Mouse (Mus musculus): ENCODE measurements around the gene B230118H07Rik. TPM values are rescaled to one million over a fixed set of nuclear protein-coding genes. Genes with fewer than 3 reads are reported as not detected.

The B230118H07Rik gene
- total RNA-seq, 2 experiments from 2014 or later, result 28.6 to 30.2 TPM

GRCm38 (mm10) chr2:101628297-101629236, 20.8 kb downstream of the B230118H07Rik start:
- TF ChIP-seq CTCF (IDR thresholded peaks at IDR 0.05), result peak; percentile 16

GRCm38 (mm10) chr2:101627227-101627626, 22.1 kb downstream of the B230118H07Rik start:
- intact Hi-C loops (cut with DNase I), result no loop called here
- no peak for DNase-seq (ENCODE audit: extremely low spot score in 1 of 2, low spot score in 2 of 2)
- Histone ChIP-seq H3K4me3 (no peak overlapping the region), H3K27ac (no peak overlapping the region)
- no peak for TF ChIP-seq CTCF (IDR thresholded peaks at IDR 0.05)

More at GRCm38 (mm10) chr2:101628297-101629236, 20.8 kb downstream of the B230118H07Rik start:
- H3K27ac ChIP-seq, result peak overlapping the region; percentile 94
- peak overlapping the region; percentile 87 for H3K4me3 ChIP-seq
- peak; percentile 73 to 83 for DNase-seq (ENCODE audit: extremely low spot score in 1 of 2, low spot score in 2 of 2)
- intact Hi-C loops (cut with DNase I), result no loop called here

- no peak for TF ChIP-seq CTCF (IDR thresholded peaks at IDR 0.05)
- Histone ChIP-seq H3K4me3 (no peak within 1 kb of the TSS), H3K27ac (no peak within 1 kb of the TSS)
- intact Hi-C loops (cut with DNase I), result no loop called here
- no peak for DNase-seq (ENCODE audit: extremely low spot score in 1 of 2, low spot score in 2 of 2)
Measured at GRCm38 (mm10) chr2:101624526-101624925, 24.8 kb downstream of the B230118H07Rik start, which contains the start of gene Rag2. Rag2 (plus strand) TSS chr2:101624718.

GRCm38 (mm10) chr2:101624011-101624410, 25.3 kb downstream of the B230118H07Rik start:
- intact Hi-C loops (cut with DNase I), result no loop called here
- no peak for TF ChIP-seq CTCF (IDR thresholded peaks at IDR 0.05)
- DNase-seq (ENCODE audit: extremely low spot score in 1 of 2, low spot score in 2 of 2), result no peak
- Histone ChIP-seq H3K27ac (no peak overlapping the region), H3K4me3 (no peak overlapping the region)

- Histone ChIP-seq H3K4me3 (no peak overlapping the region), H3K27ac (no peak overlapping the region)
- no peak for DNase-seq (ENCODE audit: extremely low spot score in 1 of 2, low spot score in 2 of 2)
- intact Hi-C loops (cut with DNase I), result no loop called here
- no peak for TF ChIP-seq CTCF (IDR thresholded peaks at IDR 0.05)
Measured at GRCm38 (mm10) chr2:101623042-101623441, 26.3 kb downstream of the B230118H07Rik start.

GRCm38 (mm10) chr2:101621611-101622010, 27.7 kb downstream of the B230118H07Rik start:
- intact Hi-C loops (cut with DNase I), result no loop called here
- no peak for TF ChIP-seq CTCF (IDR thresholded peaks at IDR 0.05)
- no peak for DNase-seq (ENCODE audit: extremely low spot score in 1 of 2, low spot score in 2 of 2)

GRCm38 (mm10) chr2:101620899-101621298, 28.4 kb downstream of the B230118H07Rik start:
- DNase-seq (ENCODE audit: extremely low spot score in 1 of 2, low spot score in 2 of 2), result no peak
- no peak for TF ChIP-seq CTCF (IDR thresholded peaks at IDR 0.05)
- Histone ChIP-seq H3K27ac (no peak overlapping the region), H3K4me3 (no peak overlapping the region)
- intact Hi-C loops (cut with DNase I), result no loop called here

More at GRCm38 (mm10) chr2:101621611-101622010, 27.7 kb downstream of the B230118H07Rik start:
- H3K4me3 ChIP-seq, result no peak overlapping the region
- H3K27ac ChIP-seq, result no peak overlapping the region

- H3K27ac ChIP-seq, result no peak overlapping the region
- no peak for DNase-seq (ENCODE audit: extremely low spot score in 1 of 2, low spot score in 2 of 2)
- intact Hi-C loops (cut with DNase I), result no loop called here
- no peak for TF ChIP-seq CTCF (IDR thresholded peaks at IDR 0.05)
- H3K4me3 ChIP-seq, result no peak overlapping the region
Measured at GRCm38 (mm10) chr2:101618373-101618772, 31.0 kb downstream of the B230118H07Rik start.

GRCm38 (mm10) chr2:101615464-101616305, 33.6 kb downstream of the B230118H07Rik start:
- H3K4me3 ChIP-seq, result no peak overlapping the region
- no peak for DNase-seq (ENCODE audit: extremely low spot score in 1 of 2, low spot score in 2 of 2)

GRCm38 (mm10) chr2:101610861-101611260, 38.5 kb downstream of the B230118H07Rik start:
- no peak for TF ChIP-seq CTCF (IDR thresholded peaks at IDR 0.05)
- intact Hi-C loops (cut with DNase I), result no loop called here
- DNase-seq (ENCODE audit: extremely low spot score in 1 of 2, low spot score in 2 of 2), result no peak

More at GRCm38 (mm10) chr2:101615464-101616305, 33.6 kb downstream of the B230118H07Rik start:
- no peak for TF ChIP-seq CTCF (IDR thresholded peaks at IDR 0.05)
- intact Hi-C loops (cut with DNase I), result no loop called here
- H3K27ac ChIP-seq, result no peak overlapping the region

GRCm38 (mm10) chr2:101608232-101608894, 41.0 kb downstream of the B230118H07Rik start:
- H3K4me3 ChIP-seq, result no peak overlapping the region
- intact Hi-C loops (cut with DNase I), result no loop called here
- H3K27ac ChIP-seq, result no peak overlapping the region
- DNase-seq (ENCODE audit: extremely low spot score in 1 of 2, low spot score in 2 of 2), result no peak
- no peak for TF ChIP-seq CTCF (IDR thresholded peaks at IDR 0.05)

More at GRCm38 (mm10) chr2:101610861-101611260, 38.5 kb downstream of the B230118H07Rik start:
- no peak overlapping the region for H3K27ac ChIP-seq
- H3K4me3 ChIP-seq, result no peak overlapping the region

Data from left cerebral cortex, adult 2 months (tissue).